Mouse (Mus musculus): ENCODE measurements around the gene Ksr1.

Gene Ksr1

GRCm38 (mm10) chr11:79145283-79146265 is 633 bp downstream of the Ksr1 start:
- DNase-seq, result peak; percentile 50

DNA sequence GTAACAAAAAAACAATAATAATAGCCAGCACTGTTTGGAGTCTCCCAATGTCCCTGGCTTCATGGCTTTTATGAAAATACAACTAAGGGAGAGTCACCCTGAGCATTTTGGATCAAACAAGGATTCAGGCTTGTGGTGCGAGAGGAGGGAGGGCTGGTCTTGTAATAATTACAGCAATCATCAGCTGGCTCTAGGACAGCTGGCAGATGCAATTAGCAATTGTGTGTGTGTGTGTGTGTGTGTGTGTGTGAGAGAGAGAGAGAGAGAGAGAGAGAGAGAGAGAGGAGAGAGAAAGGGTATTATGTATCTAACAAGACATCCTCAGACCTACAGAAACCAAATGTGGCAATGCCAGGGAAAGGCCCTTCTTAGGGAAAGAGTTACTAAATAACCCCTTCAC is 1.5 kb downstream of the Ksr1 start:
- DNase-seq, result peak; percentile 37

GRCm38 (mm10) chr11:79144043-79144591 is 2.1 kb downstream of the Ksr1 start:
- DNase-seq, result no peak

DNA sequence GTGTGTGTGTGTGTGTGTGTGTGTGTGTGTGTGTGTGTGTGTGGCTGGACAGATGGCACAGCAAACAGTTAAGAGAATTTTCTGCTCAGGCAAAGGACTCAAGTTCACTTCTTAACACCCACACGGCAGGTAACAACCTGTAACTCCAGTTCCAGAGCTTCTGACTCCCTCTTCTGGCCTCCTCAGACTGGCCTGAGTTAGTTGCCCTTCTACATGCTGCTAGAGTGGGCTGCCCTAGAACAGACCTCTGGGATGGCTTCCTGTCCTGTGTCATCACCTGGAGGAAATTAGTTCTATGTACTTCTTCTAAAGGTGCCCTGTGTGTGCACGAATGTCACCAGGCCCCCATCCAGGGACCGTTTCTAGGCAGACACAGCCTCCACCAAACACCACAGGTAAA is 2.9 kb downstream of the Ksr1 start:
- DNase-seq, result no peak

- no peak for DNase-seq
Observed at GRCm38 (mm10) chr11:79142381-79142780, 3.8 kb downstream of the Ksr1 start.

DNA sequence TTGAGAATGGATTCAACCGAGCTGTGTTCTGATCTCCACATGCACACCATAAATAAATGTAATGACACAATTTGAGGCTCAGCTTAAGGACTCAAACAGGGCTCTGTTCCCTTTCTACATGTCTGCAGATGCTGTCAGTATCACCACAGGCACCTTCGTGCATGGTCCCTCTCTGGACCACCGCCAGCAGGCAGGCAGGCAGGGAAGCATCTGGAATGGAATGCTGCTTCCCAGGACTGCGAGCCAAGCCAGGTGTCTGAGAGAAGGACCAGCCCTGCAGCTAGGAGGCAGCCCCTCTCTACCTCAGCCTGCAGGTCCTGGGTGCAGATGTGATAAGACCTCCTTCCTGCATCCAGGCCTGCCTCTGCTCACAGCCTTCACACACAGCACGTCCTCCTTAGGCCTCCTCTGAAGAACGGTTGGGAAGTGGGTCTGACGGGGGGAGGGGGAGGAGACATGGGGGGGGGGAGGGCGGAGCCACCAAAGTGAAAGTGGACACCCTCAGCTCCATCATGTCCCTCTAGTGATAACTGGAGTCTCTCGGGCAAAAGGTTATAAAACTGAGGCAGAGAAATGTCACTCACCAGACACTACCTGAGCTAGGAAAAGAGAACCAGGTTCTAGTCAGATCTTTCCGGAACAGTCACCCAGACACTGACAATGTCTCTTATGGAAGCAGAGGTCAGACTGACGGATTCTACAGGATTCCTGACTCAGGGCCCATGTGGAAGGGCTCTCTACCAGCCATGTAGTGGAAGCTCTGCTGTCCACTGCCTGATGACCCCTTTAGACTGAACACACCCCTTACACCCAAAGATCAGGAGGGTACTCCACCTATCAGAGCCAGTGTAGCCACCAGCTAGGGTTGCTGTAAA is 4.7 kb downstream of the Ksr1 start:
- no peak for DNase-seq

- DNase-seq, result no peak
Observed at GRCm38 (mm10) chr11:79140511-79140888, 5.7 kb downstream of the Ksr1 start.

DNA sequence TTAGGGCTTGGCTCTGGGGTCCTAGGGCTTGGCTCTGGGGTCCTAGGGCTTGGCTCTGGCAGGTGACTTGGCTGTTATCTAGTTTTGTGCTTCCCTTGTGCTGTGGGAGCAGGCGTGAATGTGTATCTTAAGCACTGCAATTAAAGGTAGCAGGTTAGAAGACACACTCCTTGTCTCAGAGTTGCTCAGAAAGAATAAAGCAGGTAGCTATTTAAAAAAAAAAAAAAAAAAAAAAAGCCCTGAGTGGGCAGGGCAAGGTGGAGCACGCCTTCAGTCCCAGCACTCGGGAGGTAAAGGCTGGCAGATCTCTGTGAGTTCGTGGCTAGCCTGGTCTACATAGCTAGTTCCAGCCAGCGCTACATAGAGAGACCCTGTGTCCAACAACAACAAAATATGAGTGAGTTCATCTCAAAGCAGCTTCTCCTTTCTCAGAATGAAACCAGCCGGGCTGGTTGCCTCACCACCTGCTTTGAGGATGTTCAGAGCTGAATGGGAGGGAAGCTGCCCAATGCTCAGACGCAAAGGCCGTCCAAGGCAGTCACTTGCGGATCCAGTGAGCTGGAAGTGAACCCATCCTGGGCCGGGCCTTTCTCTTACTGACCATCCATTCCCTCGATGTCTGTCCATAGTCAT is 6.2 kb downstream of the Ksr1 start:
- no peak for DNase-seq

DNA sequence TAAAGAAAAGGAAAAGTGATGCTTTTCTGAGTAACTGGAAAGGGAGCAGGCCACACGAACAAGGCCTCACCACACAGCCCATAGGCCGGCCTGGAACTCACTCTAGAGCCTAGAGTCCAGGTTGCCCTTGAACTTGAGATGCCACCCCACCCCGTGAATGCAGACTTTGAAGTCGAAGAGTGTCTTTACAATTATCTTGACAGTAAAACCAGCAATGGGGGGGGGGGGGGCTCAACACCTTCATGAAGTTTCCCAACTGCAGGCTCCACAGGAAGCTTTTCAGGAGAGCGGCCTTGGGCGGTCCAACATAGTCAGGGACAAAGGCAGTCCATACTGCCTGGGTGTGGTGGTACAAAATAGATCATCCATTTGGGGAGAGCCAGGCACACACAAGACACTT is 7.6 kb downstream of the Ksr1 start:
- no peak for DNase-seq

GRCm38 (mm10) chr11:79137245-79137644 is 9.0 kb downstream of the Ksr1 start:
- DNase-seq, result no peak

DNA sequence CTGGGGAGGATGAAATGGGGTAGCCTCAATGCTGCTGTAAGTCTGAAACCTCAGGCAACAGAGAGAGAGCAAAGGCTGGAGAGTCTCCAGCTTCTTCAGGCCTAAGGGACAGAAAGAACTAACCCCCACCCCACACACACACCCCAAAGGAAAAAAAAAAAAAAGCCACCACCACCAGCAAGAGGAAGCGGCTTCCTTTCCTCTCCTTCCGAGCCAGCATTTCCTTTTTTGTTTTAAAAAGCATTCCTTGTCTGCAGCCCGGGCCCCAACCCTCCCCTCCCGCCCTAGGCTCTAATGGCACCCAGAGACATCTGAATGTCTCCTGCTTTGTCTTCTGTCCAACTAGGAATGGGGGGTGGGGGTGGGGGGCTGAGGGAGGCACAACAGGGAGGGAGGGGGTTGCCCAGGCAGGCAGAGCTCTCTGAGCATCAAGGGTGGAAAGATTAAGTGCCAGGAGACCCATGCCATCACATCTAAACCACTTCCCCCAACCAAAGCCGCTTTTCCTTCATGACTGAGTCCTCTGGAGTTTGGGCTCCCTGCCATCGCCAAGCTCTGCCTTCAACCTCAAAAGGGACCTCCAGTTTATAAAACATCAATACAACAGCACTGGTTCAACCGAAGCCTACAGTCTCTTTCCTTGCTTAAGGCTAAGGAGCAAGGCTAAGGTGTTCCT is 10.4 kb downstream of the Ksr1 start:
- DNase-seq, result no peak

GRCm38 (mm10) chr11:79135105-79135503 is 11.1 kb downstream of the Ksr1 start:
- no peak for DNase-seq

GRCm38 (mm10) chr11:79134416-79135104 is 11.6 kb downstream of the Ksr1 start:
- DNase-seq, result no peak

- DNase-seq, result no peak
Observed at GRCm38 (mm10) chr11:79133961-79134360, 12.2 kb downstream of the Ksr1 start.

GRCm38 (mm10) chr11:79133051-79133450 is 13.2 kb downstream of the Ksr1 start:
- no peak for DNase-seq

DNA sequence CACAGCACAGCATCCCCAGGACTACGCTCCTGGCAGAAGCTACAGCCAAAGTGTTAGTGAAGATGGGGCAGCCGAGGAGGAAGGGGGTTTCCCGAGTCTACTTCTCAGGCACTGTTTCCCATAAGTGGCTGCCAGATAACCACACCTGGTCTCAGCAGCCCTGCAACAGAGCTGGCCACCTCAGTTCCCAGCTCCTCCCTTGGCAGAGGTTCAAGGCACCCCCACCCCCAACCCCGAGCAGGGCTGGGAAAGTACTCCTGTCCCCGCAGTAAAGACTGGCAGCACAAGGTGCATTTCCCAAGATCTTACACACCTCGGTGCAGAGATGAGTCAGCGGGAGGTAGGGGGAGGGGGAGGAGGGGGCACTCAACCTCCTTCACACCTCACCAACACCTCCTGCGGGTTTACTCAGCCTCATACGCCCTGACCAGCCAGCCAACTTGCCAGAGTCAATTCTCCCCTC is 14.2 kb downstream of the Ksr1 start:
- no peak for DNase-seq

DNA sequence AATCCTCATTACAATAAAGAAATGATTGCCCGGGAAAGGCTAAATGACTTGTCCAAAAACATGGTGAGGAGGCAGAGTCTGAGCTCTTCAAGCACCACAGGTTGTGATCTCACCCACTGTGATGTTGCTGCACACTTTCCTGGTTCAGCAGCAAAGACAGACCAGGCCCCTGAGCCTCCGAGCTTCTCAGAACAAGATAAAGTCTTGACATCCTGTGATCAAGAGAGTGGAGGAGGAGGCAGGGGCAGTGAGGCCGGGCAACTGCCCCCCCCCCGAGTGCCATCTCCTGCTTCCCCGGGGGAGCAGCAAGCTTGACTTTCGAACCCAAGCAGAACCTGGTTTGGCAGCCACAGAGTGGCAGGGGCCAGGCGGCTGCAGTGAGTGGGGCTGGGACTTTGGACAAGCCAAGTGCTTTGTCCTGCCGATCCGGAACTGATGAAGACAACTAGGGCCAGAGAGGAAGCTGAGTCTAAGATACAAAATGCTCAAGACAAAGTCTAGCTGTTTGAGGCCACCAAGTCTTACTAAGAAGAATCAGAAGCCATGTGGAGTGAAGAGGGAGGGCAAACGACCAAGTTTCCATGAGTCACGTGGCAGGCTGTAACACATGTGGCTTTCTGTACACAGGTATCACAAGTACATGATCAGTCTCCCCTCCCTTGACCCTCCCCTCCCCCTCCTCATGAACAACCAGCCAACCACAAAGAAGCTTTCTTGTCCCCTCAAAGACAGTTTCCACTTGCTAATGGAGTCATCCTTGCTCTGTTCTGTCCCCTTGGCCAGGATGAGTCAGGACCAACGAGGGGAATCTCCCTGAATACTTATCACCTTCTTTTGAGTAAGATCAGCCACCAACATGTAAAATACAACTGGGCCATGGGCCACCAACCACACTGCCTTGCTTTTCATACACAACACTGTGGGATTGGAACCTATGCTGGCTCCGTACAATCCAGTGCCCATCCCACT is 16.5 kb downstream of the Ksr1 start:
- no peak for DNase-seq

GRCm38 (mm10) chr11:79128233-79128632 is 18.0 kb downstream of the Ksr1 start:
- no peak for DNase-seq

DNA sequence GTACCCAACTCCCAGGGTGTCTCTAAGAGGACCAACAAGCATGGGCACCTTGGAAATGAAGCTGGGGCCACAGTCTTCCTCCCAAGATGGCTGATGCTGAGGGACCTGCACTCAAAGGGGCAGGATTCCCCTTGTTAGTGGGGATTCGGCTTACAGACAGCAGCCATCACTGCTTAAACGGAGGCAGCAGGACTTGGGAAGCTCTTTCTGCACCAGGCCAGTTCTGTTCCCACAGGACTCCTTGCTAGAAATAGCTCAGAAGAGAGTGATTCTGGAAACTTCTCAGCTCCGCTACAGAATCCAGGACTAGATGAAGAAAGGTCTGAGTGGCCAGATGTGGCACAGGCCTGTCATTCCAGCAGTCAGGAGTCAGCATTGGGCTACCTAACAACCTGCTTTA is 19.2 kb downstream of the Ksr1 start:
- DNase-seq, result no peak

- no peak for DNase-seq
Observed at GRCm38 (mm10) chr11:79125775-79126174, 20.4 kb downstream of the Ksr1 start.
